Mouse (Mus musculus) effector memory CD4-positive, alpha-beta T cell, adult 7 months (primary cell): ENCODE measurements around the gene Nudt5. TPM values are rescaled to one million over a fixed set of nuclear protein-coding genes. Genes with fewer than 3 reads are reported as not detected.

ENCODE experiments used
- polyA plus RNA-seq: library from polyadenylated mRNA; unstranded; fragments of 100-300 nt; shearing (Covaris generic); gene quantifications from one replicate; pipeline ENCODE4 v1.2.1, GENCODE M21; 2017

Gene Nudt5
- polyA plus RNA-seq: 22.0 TPM

GRCm38 (mm10) chr2:5844873-5845631 is at the start of gene Nudt5, which contains the start of gene Cdc123:
Gene Nudt5, plus strand, starts transcription at chr2:5845019.
Gene Cdc123, minus strand, starts transcription at chr2:5845164.

GRCm38 (mm10) chr2:5862834-5863233 is 18.0 kb downstream of the Nudt5 start, which contains the start of gene Gm13199:
Gene Gm13199, minus strand, starts transcription at chr2:5862934.

GRCm38 (mm10) chr2:5894843-5895570 is 50.2 kb downstream of the Nudt5 start, which contains the start of gene Sec61a2:
Gene Sec61a2, minus strand, starts transcription at chr2:5895432.

Other genes starting within 250 kb of the Nudt5 start
- 83.2 TPM for gene Camk1d, start 130.5 kb upstream of the Nudt5 start, polyA plus RNA-seq
- gene Cdc123, start 145 bp downstream of the Nudt5 start, polyA plus RNA-seq: 128 TPM
- 2.1 TPM for gene Gm13199, start 17.9 kb downstream of the Nudt5 start, polyA plus RNA-seq
- 15.7 TPM for gene Sec61a2, start 50.4 kb downstream of the Nudt5 start, polyA plus RNA-seq
- gene Dhtkd1, start 97.8 kb downstream of the Nudt5 start, polyA plus RNA-seq: not detected
- gene Upf2, start 106.5 kb downstream of the Nudt5 start, polyA plus RNA-seq: 14.0 TPM